Mouse (Mus musculus) right cerebral cortex, postnatal 36 days (tissue): ENCODE measurements around the gene Ppp1r21.

Experiments used
- DNase-seq, 2 experiments: peaks; one replicate each; pipeline ENCODE4 v3.0.0; 2022; ENCODE audit warnings: low spot score in 2 of 2, mixed read lengths in 1 of 2

Gene Ppp1r21

GRCm38 (mm10) chr17:88613721-88614120 lies 83.8 kb downstream of the Ppp1r21 start:
- DNase-seq = no peak

GRCm38 (mm10) chr17:88614234-88614633 lies 84.3 kb downstream of the Ppp1r21 start:
- no peak for DNase-seq

- no peak for DNase-seq
Observed at GRCm38 (mm10) chr17:88614733-88615132, 84.8 kb downstream of the Ppp1r21 start.

GRCm38 (mm10) chr17:88615492-88616155 lies 85.7 kb downstream of the Ppp1r21 start:
- no peak for DNase-seq

- DNase-seq = no peak
Observed at GRCm38 (mm10) chr17:88620935-88621334, 91.0 kb downstream of the Ppp1r21 start.

- DNase-seq = no peak
Observed at GRCm38 (mm10) chr17:88621374-88621773, 91.5 kb downstream of the Ppp1r21 start.

GRCm38 (mm10) chr17:88622711-88623110 lies 92.8 kb downstream of the Ppp1r21 start:
- no peak for DNase-seq

- DNase-seq = no peak
Observed at GRCm38 (mm10) chr17:88624386-88624785, 94.5 kb downstream of the Ppp1r21 start.

- DNase-seq = no peak
Observed at GRCm38 (mm10) chr17:88625350-88625749, 95.4 kb downstream of the Ppp1r21 start.

- DNase-seq = no peak
Observed at GRCm38 (mm10) chr17:88625931-88626330, 96.0 kb downstream of the Ppp1r21 start.

GRCm38 (mm10) chr17:88626347-88626811 lies 96.5 kb downstream of the Ppp1r21 start:
- no peak for DNase-seq

- no peak for DNase-seq
Observed at GRCm38 (mm10) chr17:88627150-88627549, 97.2 kb downstream of the Ppp1r21 start.

- no peak for DNase-seq
Observed at GRCm38 (mm10) chr17:88628676-88629380, 98.9 kb downstream of the Ppp1r21 start.

GRCm38 (mm10) chr17:88629381-88629759 lies 99.5 kb downstream of the Ppp1r21 start:
- DNase-seq = no peak

GRCm38 (mm10) chr17:88629931-88630553 lies 100.1 kb downstream of the Ppp1r21 start:
- no peak for DNase-seq

GRCm38 (mm10) chr17:88630554-88630948 lies 100.6 kb downstream of the Ppp1r21 start:
- no peak for DNase-seq

GRCm38 (mm10) chr17:88632631-88633030 lies 102.7 kb downstream of the Ppp1r21 start:
- DNase-seq = no peak

GRCm38 (mm10) chr17:88636076-88636475 lies 106.2 kb downstream of the Ppp1r21 start:
- DNase-seq = no peak

GRCm38 (mm10) chr17:88636587-88636986 lies 106.7 kb downstream of the Ppp1r21 start:
- no peak for DNase-seq
